Mouse (Mus musculus) myocyte (in vitro differentiated cells): ENCODE data around the gene Mcu. TPM values are rescaled to one million over a fixed set of nuclear protein-coding genes. Genes with fewer than 3 reads are reported as not detected.

ENCODE experiments used
- H3K27me3 ChIP-seq: one replicate; pipeline ENCODE4 v1.6.1; 2011; ENCODE audit not compliant: control insufficient read depth, insufficient read depth, insufficient read length
- H3K36me3 ChIP-seq: one replicate; pipeline ENCODE4 v1.6.1; 2011; ENCODE audit not compliant: control insufficient read depth, insufficient read depth
- H3K4me2 ChIP-seq: one replicate; pipeline ENCODE4 v1.6.1; 2011; ENCODE audit warnings: low read depth, control low read depth
- H3K4me3 ChIP-seq: one replicate; pipeline ENCODE4 v1.5.1; 2011; ENCODE audit warnings: mild to moderate bottlenecking, control low read depth, moderate library complexity
- H3K79me2 ChIP-seq: one replicate; pipeline ENCODE4 v1.6.1; 2011; ENCODE audit not compliant: control insufficient read depth, insufficient read depth
- H3ac ChIP-seq: one replicate; pipeline ENCODE4 v1.6.1; 2011; ENCODE audit not compliant: control insufficient read depth, insufficient read length
- CEBPB ChIP-seq: IDR thresholded peaks from 2 replicates; pipeline ENCODE4 v1.6.1; 2011; ENCODE audit warnings: mild to moderate bottlenecking, moderate library complexity; ENCODE audit not compliant: poor library complexity, insufficient read depth, severe bottlenecking
- E2F4 ChIP-seq: IDR thresholded peaks from one replicate; pipeline ENCODE4 v1.6.1; 2011; ENCODE audit warnings: mild to moderate bottlenecking, control low read depth, moderate library complexity; ENCODE audit not compliant: insufficient read depth
- MAX ChIP-seq: IDR thresholded peaks from one replicate; pipeline ENCODE4 v1.6.1; 2011; ENCODE audit warnings: low read depth, mild to moderate bottlenecking, control low read depth
- MYOD1 ChIP-seq, 3 experiments: IDR thresholded peaks; one replicate each; pipeline ENCODE4 v1.6.1; 2011; ENCODE audit warnings: control low read depth in 2 of 3, low read depth in 2 of 3, mild to moderate bottlenecking in 2 of 3, moderate library complexity in 1 of 3; ENCODE audit not compliant: insufficient read length in 2 of 3, control insufficient read depth in 1 of 3
- MYOG ChIP-seq, 3 experiments: IDR thresholded peaks; one replicate each; pipeline ENCODE4 v1.6.1; 2011; ENCODE audit warnings: control low read depth in 2 of 3, low read depth in 2 of 3, mild to moderate bottlenecking in 2 of 3; ENCODE audit not compliant: insufficient read length in 2 of 3, control insufficient read depth in 1 of 3, insufficient read depth in 1 of 3
- POLR2A ChIP-seq: IDR thresholded peaks from one replicate; pipeline ENCODE4 v1.6.1; 2011; ENCODE audit warnings: low read depth, mild to moderate bottlenecking, control low read depth, moderate library complexity; ENCODE audit not compliant: insufficient read length
- POLR2AphosphoS2 ChIP-seq: IDR thresholded peaks from one replicate; pipeline ENCODE4 v1.6.1; 2011; ENCODE audit warnings: low read depth, control low read depth; ENCODE audit not compliant: insufficient read length
- REST ChIP-seq: IDR thresholded peaks from one replicate; pipeline ENCODE4 v1.6.1; 2011; ENCODE audit warnings: mild to moderate bottlenecking, control low read depth, moderate library complexity; ENCODE audit not compliant: insufficient read depth, insufficient read length
- SRF ChIP-seq: IDR thresholded peaks from one replicate; pipeline ENCODE4 v1.6.1; 2011; ENCODE audit warnings: low read depth; ENCODE audit not compliant: control insufficient read depth, insufficient read length
- TCF12 ChIP-seq: IDR thresholded peaks from one replicate; pipeline ENCODE4 v1.6.1; 2011; ENCODE audit warnings: mild to moderate bottlenecking, control low read depth; ENCODE audit not compliant: poor library complexity, insufficient read depth, severe bottlenecking
- TCF3 ChIP-seq: IDR thresholded peaks from one replicate; pipeline ENCODE4 v1.6.1; 2011; ENCODE audit warnings: low read depth, control low read depth; ENCODE audit not compliant: insufficient read length
- USF1 ChIP-seq: IDR thresholded peaks from one replicate; pipeline ENCODE4 v1.6.1; 2011; ENCODE audit warnings: low read depth, mild to moderate bottlenecking, control low read depth, moderate library complexity
- polyA plus RNA-seq: library from polyadenylated mRNA; unstranded; fragments of >200 nt; fragmentation: generic; extraction: Trizol; gene quantifications from one replicate; pipeline ENCODE4 v1.2.1, GENCODE M21; 2012; ENCODE audit warnings: missing spikeins

The Mcu gene
- polyA plus RNA-seq, 1 experiment = 82.9 TPM

- Histone ChIP-seq H3K79me2 (no peaks in the 10 kb centered on the region), H3K36me3 (no peaks in the 10 kb centered on the region), H3K27me3 (no peaks in the 10 kb centered on the region), H3ac (no peak overlapping the region), H3K4me3 (no peak overlapping the region), H3K4me2 (peak overlapping the region; percentile 39)
- TF ChIP-seq POLR2AphosphoS2 (no peak), REST (no peak), E2F4 (no peak), MYOG (IDR thresholded peaks at IDR 0.05; ENCODE audit: control insufficient read depth in 1 of 3, insufficient read depth in 1 of 3, insufficient read length in 2 of 3, low read depth in 2 of 3) (peak in 1 of 3 experiments; percentile 85), TCF3 (peak; percentile 9), MYOD1 (IDR thresholded peaks at IDR 0.05; ENCODE audit: control insufficient read depth in 1 of 3, insufficient read length in 2 of 3, low read depth in 2 of 3) (peak in 1 of 3 experiments; percentile 21), POLR2A (no peak), USF1 (no peak), CEBPB (no peak), SRF (no peak), MAX (no peak), TCF12 (peak; percentile 63)
Observed at GRCm38 (mm10) chr10:59628641-59629505, 12.4 kb upstream of the Mcu start.

DNA sequence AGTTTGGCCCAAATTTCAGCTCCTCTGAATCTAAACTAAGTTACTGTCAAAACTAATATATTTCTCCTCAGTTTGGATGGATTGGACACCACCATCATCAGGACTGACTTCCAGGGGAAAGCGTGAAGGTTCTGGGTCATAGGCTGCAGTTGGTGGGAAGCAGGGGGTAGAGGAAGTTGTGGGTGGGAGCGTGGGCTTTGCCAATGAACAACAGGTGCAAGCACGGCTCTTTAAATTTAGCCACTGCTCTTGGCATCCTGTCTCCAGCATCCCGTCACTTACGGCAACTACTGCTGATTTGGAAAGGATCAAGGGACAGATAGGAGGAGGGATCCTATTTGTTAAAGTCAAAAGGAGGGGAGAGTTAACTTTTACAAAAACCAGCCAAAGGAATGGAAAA, 7.0 kb upstream of the Mcu start:
- Histone ChIP-seq H3ac (no peak overlapping the region), H3K79me2 (no peaks in the 10 kb centered on the region), H3K36me3 (no peaks in the 10 kb centered on the region), H3K4me3 (no peak overlapping the region), H3K27me3 (no peaks in the 10 kb centered on the region), H3K4me2 (peak overlapping the region; percentile 24)
- no peak for TF ChIP-seq REST
- peak in 2 of 3 experiments; percentile 74 to 88 for TF ChIP-seq MYOG (IDR thresholded peaks at IDR 0.05; ENCODE audit: control insufficient read depth in 1 of 3, insufficient read depth in 1 of 3, insufficient read length in 2 of 3, low read depth in 2 of 3)
- TF ChIP-seq MYOD1 (IDR thresholded peaks at IDR 0.05; ENCODE audit: control insufficient read depth in 1 of 3, insufficient read length in 2 of 3, low read depth in 2 of 3) = peak; percentile 64 to 96 (median 85)
- peak; percentile 59 for TF ChIP-seq TCF12
- no peak for TF ChIP-seq MAX
- no peak for TF ChIP-seq USF1

DNA sequence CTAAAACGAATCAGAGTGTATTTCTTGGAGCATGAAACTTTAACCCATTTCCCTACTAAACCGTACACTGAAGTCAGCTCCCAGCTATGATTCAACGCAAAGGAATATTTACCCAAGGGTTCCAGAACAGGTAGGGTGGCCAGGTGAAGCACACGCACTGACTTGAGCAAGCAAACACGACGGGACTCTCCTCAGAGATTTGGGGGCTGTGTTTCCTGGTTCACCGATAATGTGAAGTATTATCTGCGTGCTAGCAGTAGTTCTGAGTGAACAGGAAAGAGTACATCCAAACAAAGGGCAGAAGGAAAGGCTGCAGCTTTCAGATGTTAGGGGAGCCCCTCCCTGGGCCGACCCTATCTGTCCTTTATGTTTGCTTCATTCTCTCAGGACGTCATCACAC, 4.9 kb upstream of the Mcu start:
- Histone ChIP-seq H3K4me3 (no peak overlapping the region), H3K36me3 (no peaks in the 10 kb centered on the region), H3ac (no peak overlapping the region), H3K27me3 (no peaks in the 10 kb centered on the region), H3K79me2 (no peaks in the 10 kb centered on the region), H3K4me2 (no peak overlapping the region)
- TF ChIP-seq TCF12 (no peak), USF1 (no peak), REST (no peak), POLR2A (no peak), MAX (no peak), MYOD1 (IDR thresholded peaks at IDR 0.05; ENCODE audit: control insufficient read depth in 1 of 3, insufficient read length in 2 of 3, low read depth in 2 of 3) (no peak), E2F4 (no peak), SRF (no peak), POLR2AphosphoS2 (no peak), CEBPB (no peak), MYOG (IDR thresholded peaks at IDR 0.05; ENCODE audit: control insufficient read depth in 1 of 3, insufficient read depth in 1 of 3, insufficient read length in 2 of 3, low read depth in 2 of 3) (no peak), TCF3 (no peak)

DNA sequence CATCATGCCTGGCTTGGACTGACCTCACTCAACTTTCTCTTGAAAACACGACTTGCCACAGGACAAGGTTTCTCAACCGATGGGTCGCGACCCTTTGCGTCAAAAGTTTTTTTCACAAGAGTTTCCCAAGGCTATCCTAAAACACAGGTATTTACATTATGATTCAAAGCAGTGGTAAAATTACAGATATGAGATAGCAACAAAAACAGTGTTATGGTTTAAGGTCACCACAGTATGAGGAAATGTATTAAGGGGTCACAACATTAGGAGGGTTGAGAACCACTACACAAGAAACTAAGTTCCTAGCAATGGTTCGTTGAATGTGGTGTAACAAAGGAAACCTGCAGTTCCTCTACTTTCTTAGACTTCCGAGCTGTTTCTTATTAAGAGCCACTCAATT, 1.3 kb upstream of the Mcu start:
- Histone ChIP-seq H3ac (no peak overlapping the region), H3K4me2 (no peak overlapping the region), H3K4me3 (no peak overlapping the region), H3K36me3 (no peaks in the 10 kb centered on the region), H3K79me2 (peaks cover 33% of the 10 kb centered on the region), H3K27me3 (no peaks in the 10 kb centered on the region)
- TF ChIP-seq TCF12 = no peak
- no peak for TF ChIP-seq SRF
- no peak for TF ChIP-seq REST
- no peak for TF ChIP-seq CEBPB
- no peak for TF ChIP-seq MYOG (IDR thresholded peaks at IDR 0.05; ENCODE audit: control insufficient read depth in 1 of 3, insufficient read depth in 1 of 3, insufficient read length in 2 of 3, low read depth in 2 of 3)
- TF ChIP-seq TCF3 = no peak
- TF ChIP-seq USF1 = no peak
- TF ChIP-seq POLR2A = no peak
- TF ChIP-seq E2F4 = no peak
- TF ChIP-seq MAX = no peak
- no peak for TF ChIP-seq MYOD1 (IDR thresholded peaks at IDR 0.05; ENCODE audit: control insufficient read depth in 1 of 3, insufficient read length in 2 of 3, low read depth in 2 of 3)
